Mouse (Mus musculus) natural killer cell, adult 2 months (primary cell): ENCODE data around the gene Asb16.

ENCODE experiments used
- DNase-seq, 2 experiments: peaks; one replicate each; pipeline ENCODE4 v3.0.0; 2022; ENCODE audit warnings: low spot score in 2 of 2

Asb16 gene

DNA sequence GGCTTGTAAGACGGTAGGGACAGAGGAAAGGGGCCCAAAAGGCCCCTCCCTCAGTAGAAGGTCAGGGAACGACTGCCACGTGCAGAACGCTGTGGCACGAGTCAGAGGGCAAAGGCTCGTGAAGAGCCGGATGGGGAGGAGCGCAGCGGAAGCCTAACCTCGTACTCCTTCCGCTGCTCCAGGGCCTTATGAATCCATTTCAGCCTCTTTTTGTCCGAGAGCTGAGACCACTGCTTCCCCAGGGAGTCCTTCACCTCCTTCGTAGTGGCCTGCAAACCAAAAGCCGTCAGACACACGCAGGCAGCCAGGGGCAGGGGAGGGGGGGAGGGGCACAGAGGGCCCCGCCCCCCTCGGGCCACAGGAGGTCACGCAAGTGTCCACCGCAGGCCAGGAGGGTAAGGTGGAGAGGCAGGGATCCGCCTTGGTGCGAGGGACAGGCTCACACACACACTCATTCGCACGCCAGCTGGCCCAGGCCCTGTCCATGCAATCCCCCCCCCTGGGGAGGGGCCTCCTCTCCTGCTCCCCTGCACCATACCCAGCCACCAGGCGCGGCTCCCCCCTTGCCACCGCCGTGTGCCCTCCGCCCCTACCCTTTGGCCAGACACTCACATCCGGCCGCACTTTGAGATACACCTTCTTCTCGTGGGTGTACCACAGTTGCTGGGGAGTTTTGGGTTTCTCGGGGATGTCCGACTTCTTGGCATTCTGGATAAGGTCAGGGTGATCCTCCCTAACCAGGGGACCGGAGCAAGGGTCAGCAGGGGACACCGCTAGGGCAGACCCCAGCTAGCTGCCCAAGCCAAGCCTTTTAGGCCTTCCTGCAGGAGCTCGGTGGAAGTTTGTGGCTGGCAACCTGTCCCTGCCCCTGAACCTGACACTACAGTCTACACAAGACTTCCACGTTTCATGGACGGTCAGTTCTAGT, 42.5 kb downstream of the Asb16 start:
- DNase-seq, result no peak

DNA sequence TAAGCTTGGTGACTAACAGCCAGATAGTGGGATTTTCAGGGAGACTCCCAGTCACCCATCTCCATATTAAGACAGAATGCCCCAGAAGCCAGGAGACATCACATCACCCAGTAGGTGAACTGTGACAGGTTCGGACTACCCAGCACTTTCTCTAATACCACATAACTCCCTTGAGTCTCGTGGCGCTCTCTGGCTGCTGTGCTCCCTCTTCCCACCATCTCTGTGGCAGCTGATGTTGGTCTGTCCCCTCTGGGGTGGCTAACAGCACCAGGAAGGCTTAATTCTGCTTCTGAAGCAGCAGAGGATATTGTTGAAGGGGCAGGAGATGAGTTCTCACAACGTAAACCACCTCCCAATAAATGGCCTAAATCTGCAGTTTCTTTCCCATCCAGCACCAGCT, 43.4 kb downstream of the Asb16 start:
- DNase-seq, result no peak

DNA sequence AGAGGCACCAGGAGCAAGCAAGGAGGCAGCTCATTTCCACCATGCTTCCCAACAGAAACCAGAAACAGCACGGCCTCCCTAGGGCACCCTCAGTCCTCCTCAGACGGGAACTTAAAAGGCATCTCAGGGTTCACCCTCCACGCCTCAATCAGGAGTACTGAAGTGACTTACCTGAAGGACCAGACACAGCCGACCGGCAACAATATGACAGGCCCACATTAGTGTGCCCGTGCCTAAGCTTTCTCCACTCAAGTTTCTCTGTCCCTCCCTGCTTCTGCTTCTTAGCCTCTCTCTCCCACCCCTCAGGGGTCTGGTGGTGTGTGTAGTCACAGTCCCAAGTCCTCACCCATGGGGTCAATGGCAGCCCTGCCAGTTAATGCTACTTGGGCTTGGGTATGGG, 44.0 kb downstream of the Asb16 start:
- no peak for DNase-seq

DNA sequence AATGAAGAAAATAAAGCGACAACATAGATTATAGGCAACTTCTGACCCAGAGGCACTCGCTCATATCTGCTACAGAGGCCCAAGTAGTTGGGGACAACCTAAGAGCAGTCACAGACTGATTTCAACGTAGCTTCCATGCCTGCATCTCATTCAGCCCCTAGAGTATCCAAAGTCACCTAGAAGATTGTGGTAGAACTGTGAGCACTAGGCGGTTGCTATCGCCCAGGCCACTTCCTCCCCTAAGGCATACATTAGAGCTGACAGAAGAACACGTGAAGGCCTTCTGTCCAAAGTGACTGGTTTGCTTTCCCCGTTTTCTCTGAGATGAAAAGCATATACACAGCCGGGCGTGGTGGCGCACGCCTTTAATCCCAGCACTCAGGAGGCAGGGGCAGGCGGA, 45.8 kb downstream of the Asb16 start:
- DNase-seq, result no peak

DNA sequence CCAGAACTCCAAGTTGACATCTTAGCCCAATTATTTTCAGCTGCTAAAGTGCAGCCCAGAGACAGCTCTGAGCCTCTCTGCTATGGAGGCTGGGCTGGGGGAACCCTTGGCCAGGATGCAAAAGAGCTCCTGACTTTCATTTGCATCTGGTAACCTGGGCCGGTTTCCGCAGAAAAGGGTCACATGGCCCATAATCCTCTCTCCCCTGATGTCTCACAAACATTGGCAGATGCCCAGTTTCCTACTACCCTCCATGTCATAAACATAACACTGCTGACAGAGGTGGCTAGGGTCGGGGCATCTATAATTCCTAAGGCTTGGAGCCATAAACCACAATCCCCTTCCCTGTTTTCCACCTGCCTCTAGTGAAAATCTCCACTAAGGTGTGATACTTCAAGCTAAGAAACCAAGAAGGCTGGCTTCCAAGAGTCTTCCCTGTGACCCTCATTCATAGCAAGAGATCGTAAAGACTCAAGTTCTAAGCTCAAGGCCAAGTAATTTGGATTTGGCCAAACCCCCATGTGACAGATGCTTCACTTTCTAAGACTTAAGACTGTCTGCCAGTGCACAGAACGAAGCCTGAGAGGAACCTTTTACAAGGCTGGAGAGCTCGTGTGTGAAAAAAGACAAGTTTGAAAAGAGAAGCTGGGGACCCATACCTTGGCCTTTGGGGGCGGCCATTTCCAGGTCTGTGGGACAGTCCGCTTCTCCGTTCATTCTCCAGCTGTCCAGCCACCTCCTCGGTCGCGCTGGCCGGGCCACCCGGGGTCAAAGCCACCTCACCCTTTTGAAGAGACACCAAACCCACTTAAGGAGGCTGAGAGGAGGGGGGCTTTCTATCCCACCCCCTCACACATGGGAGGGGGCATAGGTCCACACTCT, 47.4 kb downstream of the Asb16 start:
- DNase-seq, result no peak

DNA sequence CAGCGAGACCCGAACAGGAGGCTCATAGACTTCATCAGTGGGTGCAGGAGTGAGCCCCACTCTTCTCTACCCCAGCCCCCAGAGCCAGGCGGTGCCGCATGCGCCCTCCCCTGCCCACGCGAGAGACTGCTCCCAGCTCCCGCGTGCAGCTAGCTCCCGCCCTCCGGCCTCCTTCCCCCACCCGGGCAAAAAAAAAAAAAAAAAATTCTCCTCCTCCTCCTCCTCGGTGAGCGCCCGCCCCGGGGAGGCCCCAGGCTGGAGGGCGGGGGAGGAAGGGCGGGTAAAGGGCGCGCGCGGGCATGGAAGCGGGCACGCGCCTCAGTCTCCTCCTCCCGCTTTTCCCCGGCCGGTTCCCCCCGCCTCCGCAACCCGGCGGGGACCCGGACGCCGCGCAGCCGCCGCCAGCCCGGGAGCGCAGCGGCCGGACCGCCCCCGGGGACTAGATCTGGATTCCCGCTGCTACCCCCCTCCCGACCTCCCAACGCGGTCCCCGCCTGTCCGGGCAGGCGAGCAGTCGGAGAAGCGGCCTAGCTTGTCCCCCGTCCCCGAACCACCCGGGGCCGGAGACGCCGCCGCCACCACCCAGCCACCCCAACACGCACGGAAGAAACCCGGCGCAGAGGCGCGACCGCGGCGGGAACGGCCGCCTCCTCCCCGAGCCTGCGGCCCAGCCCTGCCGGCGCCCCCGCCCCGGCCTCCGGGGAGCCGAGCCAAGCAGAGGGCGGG, 48.2 kb downstream of the Asb16 start:
- DNase-seq, result peak; percentile 63 to 77

DNA sequence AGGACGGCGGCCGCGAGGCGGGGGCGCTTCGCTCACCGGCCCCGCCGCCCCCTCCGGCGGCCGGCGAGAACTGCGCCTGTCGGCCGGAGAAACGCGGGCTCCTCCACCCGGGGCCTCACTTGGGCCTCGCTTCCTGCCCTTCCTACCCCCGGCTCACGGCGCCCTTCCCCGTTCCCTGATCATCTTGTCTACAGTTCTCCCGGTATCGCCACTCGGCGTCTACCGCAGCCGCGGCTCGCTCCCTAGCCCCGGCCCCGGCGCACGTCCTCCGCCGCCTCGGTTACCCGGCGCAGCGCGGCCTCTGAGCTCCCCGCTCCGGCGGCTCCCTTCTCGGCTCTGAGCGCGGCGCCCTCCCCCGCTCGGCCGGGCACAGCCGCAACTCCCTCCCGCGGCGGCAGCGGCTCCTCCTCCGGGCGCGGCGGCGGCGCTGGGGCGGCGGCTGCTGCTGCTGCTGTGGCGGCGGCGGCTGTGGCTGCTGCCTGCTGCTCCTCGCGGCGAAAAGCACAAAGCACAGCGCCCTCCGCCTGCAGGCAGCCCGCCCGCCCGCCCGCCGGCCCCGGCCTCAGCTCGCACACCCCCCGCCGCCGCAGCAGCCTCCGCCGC, 48.9 kb downstream of the Asb16 start:
- DNase-seq, result peak; percentile 50 to 66

DNA sequence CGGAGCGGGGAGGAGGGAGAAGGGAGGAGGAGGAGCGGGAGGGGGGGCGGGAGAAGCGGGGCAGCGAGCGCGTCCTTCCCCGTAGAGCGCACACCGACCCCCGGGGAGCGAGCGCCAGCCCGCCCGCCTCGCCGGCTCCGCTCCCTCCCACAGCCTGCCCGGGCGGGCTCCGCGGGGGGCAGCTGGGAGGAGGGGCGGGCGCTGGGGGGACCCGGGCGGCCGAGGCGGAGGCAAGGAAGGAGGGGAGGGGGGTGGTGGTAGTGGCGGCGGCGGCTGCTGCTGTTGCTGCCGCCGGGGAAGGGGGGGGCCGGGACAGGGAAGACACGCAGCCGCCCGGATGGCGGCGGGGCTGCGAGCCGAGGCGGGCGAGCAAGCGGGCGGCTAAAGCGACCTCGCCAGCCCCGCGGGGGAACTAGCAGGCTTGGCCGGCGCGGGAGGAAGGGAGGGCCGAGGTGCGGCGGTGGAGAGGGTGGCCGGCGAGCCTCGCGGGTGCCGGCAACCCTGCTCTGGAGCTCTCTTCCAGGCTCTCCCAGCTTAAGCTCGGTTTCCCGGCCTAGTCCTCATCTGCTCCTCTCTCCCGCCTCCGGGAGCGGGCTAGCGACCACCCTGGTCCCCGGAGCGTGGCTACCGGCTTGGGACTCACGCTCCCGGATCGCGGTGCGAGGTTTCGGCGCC, 49.5 kb downstream of the Asb16 start:
- peak; percentile 35 to 54 for DNase-seq

DNA sequence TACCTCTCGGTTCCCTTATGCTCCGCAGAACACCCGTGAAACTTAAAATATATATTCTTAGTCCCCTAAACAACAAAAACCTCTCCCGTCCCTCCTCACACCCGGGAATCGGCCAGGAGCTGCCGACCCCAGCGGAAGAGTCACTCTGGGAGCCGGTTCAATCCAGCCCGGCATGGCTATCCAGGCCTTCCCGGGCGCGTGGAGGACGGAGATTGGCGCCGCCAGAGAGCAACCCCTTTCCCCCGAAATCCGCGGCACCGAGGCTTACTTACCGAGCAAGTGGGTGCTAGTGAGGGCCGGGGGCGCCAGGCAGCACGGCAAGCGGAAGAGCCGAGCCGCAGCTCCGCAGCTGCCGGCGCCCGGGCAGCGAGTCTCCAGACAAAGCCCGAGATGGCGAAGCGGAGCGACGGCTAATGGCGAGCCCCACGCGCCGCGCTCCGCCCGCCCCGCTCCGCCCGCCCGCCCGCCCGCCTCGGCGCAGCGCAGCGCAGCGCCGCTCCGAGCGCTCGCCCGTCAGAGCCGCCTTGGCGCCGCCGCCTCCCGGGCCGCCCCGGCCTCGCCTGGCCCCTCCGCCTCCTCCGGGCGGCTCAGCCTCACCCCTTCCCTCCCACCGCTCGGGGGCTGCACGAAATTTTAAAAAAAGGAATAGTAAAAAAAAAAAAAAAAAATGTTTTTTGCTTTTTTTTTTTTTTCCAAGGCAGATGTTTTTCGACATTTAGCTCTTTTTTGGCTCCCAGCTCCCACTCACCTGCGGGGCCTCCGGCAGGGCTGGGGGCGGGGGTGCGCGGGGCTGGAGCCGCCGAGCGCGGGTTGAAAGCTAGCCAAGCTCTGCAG, 50.2 kb downstream of the Asb16 start:
- peak; percentile 35 to 48 for DNase-seq

DNA sequence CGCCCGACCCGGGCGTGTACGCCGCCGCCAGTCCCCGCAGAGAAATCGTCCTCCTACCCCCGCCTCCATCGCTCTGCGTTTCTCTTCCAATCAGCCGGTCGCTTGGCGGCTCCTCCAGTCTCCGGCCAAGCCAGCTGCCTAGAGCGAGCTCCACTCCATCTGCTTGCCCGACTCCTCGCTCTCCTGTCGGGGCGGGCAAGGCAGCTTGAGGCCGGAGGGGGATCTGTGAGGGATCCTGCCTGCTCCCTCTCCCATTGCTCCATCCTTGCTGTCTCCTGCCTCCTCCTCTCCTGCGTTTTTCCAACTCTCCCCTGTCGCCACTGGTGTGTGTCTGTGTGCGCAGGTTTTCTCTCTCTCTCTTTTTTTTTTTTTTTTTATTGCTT, 50.9 kb downstream of the Asb16 start, which contains the start of gene Ubtf:
Ubtf (minus strand) TSS at position 333 of the 383 bp plus-strand sequence.
- peak; percentile 65 to 75 for DNase-seq

DNA sequence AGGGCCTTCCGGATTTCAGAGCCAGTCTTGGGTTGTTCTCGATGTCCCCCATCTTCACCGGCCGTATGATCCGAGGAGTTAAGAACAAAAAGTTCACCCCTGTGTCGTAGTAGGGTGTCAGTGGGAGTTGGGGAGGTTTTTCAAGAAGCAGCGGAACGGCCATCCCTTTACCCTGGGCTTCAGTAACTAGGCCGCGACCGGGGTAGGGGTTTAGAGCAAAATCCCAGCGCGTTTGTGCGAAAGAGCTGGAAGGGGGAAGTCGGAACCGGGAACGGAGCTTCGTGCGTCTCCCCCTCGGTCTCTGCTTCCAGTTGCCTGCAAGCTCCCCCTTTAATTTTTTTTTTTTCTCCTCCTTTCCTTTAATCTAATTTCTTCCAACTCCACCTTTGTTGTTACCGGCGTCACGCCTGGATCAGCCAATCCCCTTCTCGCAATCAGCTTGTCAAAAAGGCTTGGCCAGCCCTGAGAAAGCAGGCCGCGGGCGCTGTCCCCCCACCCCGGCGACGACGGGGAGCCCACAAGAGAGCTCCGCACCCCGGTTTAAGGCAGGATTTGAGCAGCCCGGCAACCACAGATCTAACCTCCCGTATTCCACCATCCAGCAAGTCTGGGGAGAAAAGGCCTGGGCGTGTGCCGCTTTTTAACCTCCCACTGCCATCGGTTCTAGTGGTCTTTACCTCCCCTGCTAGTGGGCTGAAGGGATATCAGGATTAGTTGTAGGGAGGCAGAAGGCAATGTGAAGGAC, 51.6 kb downstream of the Asb16 start:
- DNase-seq, result peak; percentile 43 to 45

DNA sequence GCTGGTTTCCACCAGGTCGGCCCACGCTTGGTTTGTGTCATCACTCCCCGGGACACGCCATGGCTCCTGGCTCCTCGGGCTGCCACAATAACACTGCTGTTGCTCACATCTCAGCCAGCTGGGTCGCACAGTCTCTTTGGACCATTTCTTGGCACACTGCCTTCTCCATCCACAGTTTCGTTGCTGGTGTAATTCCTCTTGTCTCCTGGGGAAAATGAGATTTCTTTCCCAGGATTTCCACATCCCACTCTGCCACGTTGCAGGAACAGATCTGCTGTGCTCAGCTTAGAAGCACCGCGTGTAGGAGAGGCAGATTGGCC, 52.1 kb downstream of the Asb16 start:
- DNase-seq, result no peak

DNA sequence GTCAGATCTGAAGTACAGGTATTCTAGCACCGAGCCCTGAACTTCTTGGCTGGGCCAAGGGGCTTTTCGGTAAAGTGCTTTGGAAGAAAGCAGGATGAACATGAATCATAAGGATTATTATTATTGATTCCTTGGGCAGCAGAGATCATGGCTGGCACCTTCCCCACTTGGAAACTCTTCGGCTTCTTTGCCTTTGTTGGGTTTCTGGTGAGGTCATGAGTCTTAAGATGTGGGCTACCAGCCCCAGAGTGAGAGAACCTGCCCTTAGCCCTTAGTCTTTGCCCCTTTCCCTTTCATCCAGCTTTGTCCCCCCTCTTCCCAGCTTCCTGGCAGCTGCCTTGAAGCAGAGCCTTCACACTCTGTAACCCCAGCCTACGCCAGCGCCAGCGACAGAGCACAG, 53.4 kb downstream of the Asb16 start:
- DNase-seq, result no peak

DNA sequence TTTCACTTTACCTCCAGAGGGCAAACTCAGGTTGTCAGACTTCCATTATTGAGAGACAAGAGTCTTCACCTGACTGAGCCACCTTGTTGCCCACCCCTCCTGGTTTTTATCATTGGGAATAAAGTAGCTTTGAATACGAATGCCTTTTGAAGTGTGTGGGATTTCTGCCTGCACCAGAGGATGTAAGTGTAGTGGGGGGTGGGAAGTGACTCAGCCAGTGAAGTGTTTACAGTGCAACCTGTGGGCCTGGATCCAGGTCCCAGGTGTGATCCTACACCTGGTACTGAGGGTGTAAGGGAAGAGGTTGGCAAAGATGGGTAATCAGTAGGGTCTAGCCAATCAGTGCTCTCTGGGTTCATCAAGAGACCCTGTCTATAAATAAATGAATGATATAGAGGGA, 55.0 kb downstream of the Asb16 start:
- no peak for DNase-seq

DNA sequence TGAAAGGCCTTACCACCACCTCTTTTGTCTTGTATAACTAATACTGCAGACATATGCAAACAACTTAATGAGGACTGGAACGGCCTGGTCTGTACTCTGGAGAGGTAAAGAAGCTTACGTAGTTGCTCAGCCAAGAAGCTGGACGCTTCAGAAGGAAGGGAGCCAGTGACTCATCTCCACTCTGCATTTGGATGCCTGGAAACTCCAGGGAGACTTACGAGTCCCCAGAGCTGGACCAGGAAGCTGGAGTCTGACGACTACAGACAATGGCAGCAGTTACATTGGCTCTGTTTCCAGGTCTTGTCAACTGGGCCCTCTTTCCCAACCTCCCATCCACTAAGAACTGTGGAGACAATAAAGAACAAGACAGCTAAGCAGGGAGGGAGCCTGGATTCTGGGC, 58.7 kb downstream of the Asb16 start:
- DNase-seq, result no peak

DNA sequence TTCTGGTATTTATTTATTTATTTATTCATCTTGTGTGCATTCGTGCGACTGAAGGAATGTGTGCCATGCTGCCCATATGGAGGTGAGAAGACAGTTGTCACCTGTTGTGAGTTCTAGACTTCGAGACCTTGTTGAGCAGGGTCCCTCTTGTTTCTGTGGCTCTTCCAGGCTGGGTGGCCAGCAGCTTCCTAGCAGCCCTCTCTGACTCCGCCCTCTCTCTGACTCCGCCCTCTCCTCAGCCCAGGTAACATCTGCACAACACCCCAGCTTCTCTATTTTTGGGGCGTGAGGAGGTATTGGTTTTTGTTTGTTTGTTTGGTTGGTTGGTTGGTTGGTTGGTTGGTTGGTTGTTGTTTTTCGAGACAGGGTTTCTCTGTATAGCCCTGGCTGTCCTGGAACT, 59.3 kb downstream of the Asb16 start:
- no peak for DNase-seq
